Mouse (Mus musculus) hindbrain, embryonic 12.5 days (tissue): ENCODE measurements around the gene Amh. TPM values are rescaled to one million over a fixed set of nuclear protein-coding genes. Genes with fewer than 3 reads are reported as not detected.

Experiments
- ATAC-seq: fragments of 200-750 bp; cut with Nextera tagmentation; 2 replicates; pipeline ENCODE4 v1.8.0; 2017; ENCODE audit warnings: moderate TSS enrichment; ENCODE audit not compliant: low FRiP score
- H3K27ac ChIP-seq: fragments of 300-500 bp; sonication (generic); 2 replicates; pipeline ENCODE4 v1.5.1; 2016; ENCODE audit warnings: mild to moderate bottlenecking
- H3K27me3 ChIP-seq: fragments of 300-500 bp; sonication (generic); 2 replicates; pipeline ENCODE4 v1.6.1; 2016; ENCODE audit warnings: mild to moderate bottlenecking
- H3K36me3 ChIP-seq: fragments of 300-500 bp; sonication (generic); 2 replicates; pipeline ENCODE4 v1.6.1; 2016; ENCODE audit warnings: mild to moderate bottlenecking
- H3K4me1 ChIP-seq: fragments of 300-500 bp; sonication (generic); 2 replicates; pipeline ENCODE4 v1.6.1; 2016
- H3K4me2 ChIP-seq: fragments of 300-500 bp; sonication (generic); replicated peaks from 2 replicates; pipeline ENCODE4 v1.6.1; 2016; ENCODE audit warnings: mild to moderate bottlenecking
- H3K4me3 ChIP-seq: fragments of 300-500 bp; sonication (generic); 2 replicates; pipeline ENCODE4 v1.5.1; 2016; ENCODE audit warnings: mild to moderate bottlenecking
- H3K9ac ChIP-seq: fragments of 300-500 bp; sonication (generic); 2 replicates; pipeline ENCODE4 v1.6.1; 2016; ENCODE audit warnings: mild to moderate bottlenecking, moderate library complexity
- H3K9me3 ChIP-seq: fragments of 300-500 bp; sonication (generic); replicated peaks from 2 replicates; pipeline ENCODE4 v1.6.1; 2016; ENCODE audit warnings: mild to moderate bottlenecking
- WGBS: fragments of 180-500 bp; shearing (Covaris S2); methylation state at CpG from one replicate; pipeline ENCODE4 v1.1.7; 2016; 5-methylcytosine and 5-hydroxymethylcytosine counted together
- polyA plus RNA-seq: library from polyadenylated mRNA; unstranded; fragments of >200 nt; fragmentation: Nextera tagmentation; extraction: Ambion mirVana; gene quantifications from 2 replicates; pipeline ENCODE4 v1.2.1, GENCODE M21; 2016

Gene Amh
- not detected in 2 replicates for polyA plus RNA-seq

DNA sequence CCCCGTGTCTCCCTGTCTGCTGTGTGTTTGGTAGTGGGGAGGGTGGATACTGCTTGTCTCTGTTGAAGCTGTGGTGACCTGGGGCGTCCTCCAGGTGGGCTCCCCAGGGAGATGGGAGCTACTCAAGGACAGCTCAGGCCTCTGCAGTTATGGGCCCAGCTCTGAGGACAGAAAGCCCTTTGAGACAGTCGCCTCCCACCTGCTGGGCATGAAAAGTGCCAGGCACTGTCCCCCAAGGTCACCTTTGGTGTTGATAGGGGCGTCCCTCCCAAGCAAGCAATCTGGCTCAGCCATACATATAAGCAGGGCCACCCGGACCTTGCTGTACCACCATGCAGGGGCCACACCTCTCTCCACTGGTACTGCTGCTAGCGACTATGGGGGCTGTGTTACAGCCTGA is at the start of gene Amh:
TSS of gene Amh (plus strand) at position 328 of the 400 bp plus-strand sequence.
- Histone ChIP-seq H3K9me3 (no peaks in the 10 kb centered on the region), H3K4me3 (no peak within 1 kb of the TSS), H3K4me2 (no peak within 1 kb of the TSS), H3K27me3 (peaks cover 45% of the 10 kb centered on the region), H3K4me1 (peaks cover 42% of the 10 kb centered on the region), H3K36me3 (peaks cover 49% of the 10 kb centered on the region), H3K9ac (peak within 1 kb of the TSS; percentile 76), H3K27ac (no peak within 1 kb of the TSS)
- WGBS, result 70% methylated on average over 6 of the region's 6 CpGs
- no peak for ATAC-seq

DNA sequence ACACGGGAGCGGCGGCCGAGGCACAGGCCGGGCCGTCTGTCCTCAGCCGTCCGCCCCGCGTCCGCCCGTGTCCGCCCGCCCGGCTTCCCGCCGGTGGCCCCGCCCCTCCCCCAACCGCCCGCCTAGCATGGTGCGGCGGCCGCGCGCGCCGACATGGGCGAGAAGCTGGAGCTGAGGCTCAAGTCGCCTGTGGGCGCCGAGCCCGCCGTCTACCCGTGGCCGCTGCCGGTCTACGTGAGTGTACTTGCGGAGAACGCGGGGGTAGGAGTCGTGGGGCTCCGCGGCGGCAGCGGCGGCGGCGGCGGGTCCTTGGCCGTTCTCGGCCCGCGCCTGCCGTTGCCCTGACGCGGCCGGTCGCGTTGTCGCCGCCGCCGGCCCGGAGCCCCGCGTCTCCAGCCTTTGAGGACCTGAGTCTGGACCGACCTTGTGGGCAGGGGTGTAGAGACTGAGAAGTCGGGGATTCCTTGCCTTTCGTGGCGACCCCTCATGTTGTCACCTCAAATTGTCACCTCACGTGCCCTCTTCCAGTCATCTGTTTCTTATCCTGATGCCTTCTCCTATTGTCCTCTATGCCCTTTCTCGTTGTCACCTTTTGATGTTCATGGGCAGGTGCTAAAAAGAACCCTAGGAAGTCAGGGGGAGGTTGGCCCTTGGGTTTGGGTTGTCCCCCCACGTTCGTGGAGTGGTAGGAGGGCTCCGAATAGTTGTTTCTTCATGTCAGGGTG is 49.6 kb upstream of the Amh start:
- H3K9ac ChIP-seq, result peak overlapping the region; percentile 99
- no peaks in the 10 kb centered on the region for H3K9me3 ChIP-seq
- peak overlapping the region; percentile 99 for H3K4me2 ChIP-seq
- ATAC-seq, result no peak; the same call in 1 of the 2 replicates
- H3K27ac ChIP-seq, result peak overlapping the region; percentile 88
- WGBS, result 1% methylated on average over 60 of the region's 75 CpGs
- H3K27me3 ChIP-seq, result no peaks in the 10 kb centered on the region; the same call in 1 of the 2 replicates
- H3K4me3 ChIP-seq, result peak overlapping the region; percentile 97
- H3K4me1 ChIP-seq, result peaks cover 45% of the 10 kb centered on the region
- no peaks in the 10 kb centered on the region for H3K36me3 ChIP-seq

DNA sequence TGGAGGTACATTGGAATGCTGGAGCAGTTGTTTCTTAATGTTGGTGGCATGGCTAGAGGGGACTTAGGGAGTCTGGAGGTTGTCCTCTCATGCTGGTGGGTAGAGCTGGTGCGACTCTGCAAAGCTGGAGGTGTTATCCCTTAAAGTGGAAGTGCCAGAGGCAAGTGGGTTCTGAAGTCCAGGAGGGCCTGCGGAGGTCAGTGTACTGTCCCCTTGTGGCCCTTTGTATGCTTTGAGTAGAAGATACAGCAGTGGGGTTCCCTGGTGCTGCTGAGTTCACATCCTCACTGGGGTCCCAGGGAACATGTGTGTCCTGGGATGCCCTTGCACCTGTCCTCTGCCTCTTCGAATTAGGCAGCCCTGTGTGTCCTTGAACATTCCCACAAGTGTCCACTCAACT is 48.9 kb upstream of the Amh start:
- Histone ChIP-seq H3K27me3 (no peaks in the 10 kb centered on the region; the same call in 1 of the 2 replicates), H3K4me3 (peak overlapping the region; percentile 97), H3K4me1 (peaks cover 45% of the 10 kb centered on the region), H3K36me3 (no peaks in the 10 kb centered on the region), H3K9ac (peak overlapping the region; percentile 99), H3K27ac (no peak overlapping the region), H3K9me3 (no peaks in the 10 kb centered on the region), H3K4me2 (peak overlapping the region; percentile 99)
- no peak for ATAC-seq
- 31% methylated on average over 3 of the region's 3 CpGs for WGBS

DNA sequence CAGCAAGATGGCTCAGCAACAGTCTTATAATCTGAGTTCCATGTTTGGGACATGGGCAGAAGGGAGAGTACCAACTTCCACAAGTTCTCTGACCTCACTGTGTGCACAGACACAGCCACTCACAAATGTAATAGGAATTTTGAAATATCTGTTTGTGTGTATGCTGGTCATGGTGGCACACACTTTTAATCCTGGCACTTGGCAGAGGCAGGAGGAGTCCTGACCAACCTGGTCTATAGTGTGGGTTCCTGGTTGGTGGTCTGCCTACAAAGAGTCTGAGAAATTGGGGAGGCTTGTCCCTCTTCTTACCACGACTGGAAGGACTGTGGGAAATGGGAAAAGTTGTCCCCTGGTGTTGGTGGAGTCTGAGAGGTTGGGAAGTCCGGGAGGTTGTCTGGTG is 48.5 kb upstream of the Amh start:
- Histone ChIP-seq H3K27ac (no peak overlapping the region), H3K4me1 (peaks cover 47% of the 10 kb centered on the region), H3K4me3 (peak overlapping the region; percentile 97), H3K36me3 (no peaks in the 10 kb centered on the region), H3K4me2 (peak overlapping the region; percentile 99), H3K9ac (peak overlapping the region; percentile 99), H3K9me3 (no peaks in the 10 kb centered on the region), H3K27me3 (no peaks in the 10 kb centered on the region; the same call in 1 of the 2 replicates)
- WGBS, result 61% methylated on average over 2 of the region's 2 CpGs
- ATAC-seq, result no peak

DNA sequence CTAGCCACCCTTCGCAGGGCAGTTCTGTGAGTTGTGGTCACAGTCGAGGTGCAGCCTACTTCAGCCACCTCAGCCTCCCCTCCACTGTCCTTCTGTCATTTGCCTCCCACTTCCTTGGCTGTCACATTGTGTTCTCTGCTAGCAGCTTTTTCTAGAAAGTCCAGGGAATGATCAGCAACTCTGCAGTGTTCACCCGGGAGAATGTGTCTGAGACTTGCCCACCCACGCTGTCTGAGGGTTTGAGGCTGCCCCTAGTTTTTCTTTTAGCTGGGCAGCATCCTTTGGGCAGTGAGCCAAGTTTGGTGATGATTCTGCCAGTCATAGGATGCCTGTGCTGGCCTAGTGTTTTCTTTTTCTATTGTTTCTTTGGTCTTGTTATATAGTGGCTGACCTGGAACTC is 48.1 kb upstream of the Amh start:
- ATAC-seq, result no peak
- Histone ChIP-seq H3K4me1 (peaks cover 49% of the 10 kb centered on the region), H3K4me3 (no peak overlapping the region), H3K9ac (0 out of 2 replicates have a peak overlapping the region, but pooled peaks have one; percentile 32), H3K27me3 (no peaks in the 10 kb centered on the region), H3K4me2 (peak overlapping the region; percentile 99), H3K27ac (no peak overlapping the region), H3K36me3 (no peaks in the 10 kb centered on the region), H3K9me3 (no peaks in the 10 kb centered on the region)
- WGBS, result 83% methylated on average over 4 of the region's 4 CpGs

DNA sequence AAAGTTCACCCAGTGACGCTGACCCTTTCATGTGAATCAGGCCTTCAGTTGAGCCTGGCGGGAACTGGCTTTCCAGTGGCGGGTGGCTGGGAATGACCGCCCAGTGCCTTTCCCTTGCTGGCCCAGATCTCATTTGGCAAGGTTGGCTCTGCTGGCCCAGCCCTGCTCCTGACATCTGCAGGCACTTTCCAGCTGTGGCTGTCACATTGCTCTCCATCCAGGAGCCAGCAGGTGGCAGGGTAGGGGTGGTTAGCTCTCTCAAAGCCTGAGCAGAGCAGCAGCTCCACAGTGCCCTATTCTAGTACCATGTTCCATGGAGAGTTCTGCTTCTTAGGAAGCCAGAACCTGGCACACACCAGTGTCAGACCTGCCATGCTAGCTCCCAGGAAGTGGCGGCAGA is 47.3 kb upstream of the Amh start:
- ATAC-seq, result no peak
- Histone ChIP-seq H3K27ac (no peak overlapping the region), H3K4me1 (peaks cover 42% of the 10 kb centered on the region), H3K9me3 (no peaks in the 10 kb centered on the region), H3K9ac (no peak overlapping the region), H3K4me2 (peak overlapping the region; percentile 3; the same call in 1 of the 2 replicates), H3K27me3 (no peaks in the 10 kb centered on the region), H3K4me3 (no peak overlapping the region), H3K36me3 (no peaks in the 10 kb centered on the region)
- WGBS, result 44% methylated on average over 5 of the region's 5 CpGs

DNA sequence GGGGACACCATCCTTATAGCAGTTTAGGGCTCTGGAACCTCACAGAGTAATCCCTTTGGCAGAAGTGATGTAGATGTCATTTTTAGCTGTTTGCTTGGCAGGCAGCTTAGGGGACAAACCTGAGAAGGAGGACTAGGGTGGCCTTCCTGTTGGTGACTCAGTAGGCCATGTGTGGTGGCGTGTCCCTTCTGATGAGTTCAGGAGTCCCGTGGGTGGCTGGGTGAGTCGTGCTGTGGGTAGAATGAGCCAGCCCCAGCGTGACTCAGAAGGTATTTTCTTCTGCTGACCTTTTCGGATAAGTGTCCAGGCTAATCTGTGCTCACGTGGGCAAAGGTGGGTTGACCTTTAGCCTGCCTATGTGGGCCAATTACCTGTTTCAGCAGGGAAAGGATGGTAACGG is 46.4 kb upstream of the Amh start:
- ATAC-seq, result no peak
- H3K9me3 ChIP-seq, result no peaks in the 10 kb centered on the region
- H3K4me2 ChIP-seq, result no peak overlapping the region
- no peak overlapping the region for H3K9ac ChIP-seq
- no peaks in the 10 kb centered on the region for H3K27me3 ChIP-seq
- 85% methylated on average over 7 of the region's 7 CpGs for WGBS
- no peaks in the 10 kb centered on the region for H3K36me3 ChIP-seq
- no peak overlapping the region for H3K27ac ChIP-seq
- H3K4me1 ChIP-seq, result peaks cover 42% of the 10 kb centered on the region
- H3K4me3 ChIP-seq, result no peak overlapping the region

DNA sequence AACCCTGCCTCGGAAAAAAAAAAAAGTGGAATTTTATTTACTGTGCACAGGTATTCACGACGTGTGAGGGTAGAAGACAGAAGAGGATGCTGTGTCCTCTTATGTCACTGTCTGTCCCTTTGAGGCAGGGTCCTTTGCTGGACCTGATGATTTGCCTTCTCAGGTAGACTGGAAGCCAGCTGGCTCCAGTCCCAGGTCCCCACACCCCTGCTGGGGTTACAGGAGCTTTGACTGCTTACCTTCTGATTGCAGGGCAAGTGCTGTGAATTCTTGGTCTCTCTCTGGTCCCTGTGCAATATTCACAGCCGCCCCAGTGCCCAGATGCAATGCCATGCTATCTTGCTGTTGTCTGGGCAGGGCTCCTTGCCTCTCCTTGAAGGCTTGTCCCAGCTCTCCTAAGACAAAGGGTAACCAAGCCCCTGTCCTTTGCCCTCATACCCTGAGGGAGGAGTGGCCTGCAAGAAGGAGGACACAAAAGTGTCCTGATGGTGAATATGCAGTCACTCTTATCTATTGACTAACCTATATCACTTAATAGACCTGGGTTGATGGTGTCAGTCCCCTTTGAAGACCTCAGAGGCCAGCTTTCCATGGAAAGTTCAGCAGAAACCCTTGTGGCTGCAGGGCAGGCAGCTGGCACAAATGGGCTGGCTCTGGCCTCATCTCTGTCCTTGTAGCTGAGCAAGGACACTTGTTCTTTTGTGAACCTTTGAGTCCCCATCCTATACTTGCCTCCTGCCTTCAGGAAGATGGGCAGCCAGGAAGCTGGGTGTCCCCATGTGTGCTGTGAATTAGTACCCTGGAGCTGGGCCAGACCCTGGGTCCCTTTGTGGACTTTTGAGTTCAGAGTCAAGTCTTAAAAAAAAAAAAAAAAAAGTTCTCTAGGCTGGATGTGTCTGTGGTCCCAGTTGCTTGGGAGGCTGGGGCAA is 44.2 kb upstream of the Amh start:
- H3K4me1 ChIP-seq, result peaks cover 40% of the 10 kb centered on the region

DNA sequence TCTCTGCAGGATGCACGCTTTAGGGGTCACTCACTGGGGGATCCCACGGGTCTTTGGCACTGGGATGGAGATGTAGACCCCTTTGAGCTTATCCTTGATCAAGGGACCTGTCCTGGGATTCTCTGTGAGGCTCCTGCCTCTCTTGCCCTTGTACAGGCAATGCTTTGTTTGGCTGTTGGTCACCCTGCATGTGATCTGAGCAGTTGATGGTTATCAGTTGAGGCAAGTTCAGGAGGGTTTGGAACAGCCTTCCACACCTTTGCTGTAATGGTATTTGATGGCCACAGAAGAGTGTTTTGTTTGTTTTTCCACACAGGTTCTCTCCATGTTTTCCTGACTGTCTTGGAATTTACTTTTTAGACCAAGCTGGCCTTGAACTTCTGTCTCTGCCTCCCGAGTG is 43.2 kb upstream of the Amh start:
- Histone ChIP-seq H3K9me3 (no peaks in the 10 kb centered on the region), H3K4me3 (no peak overlapping the region), H3K4me1 (peaks cover 30% of the 10 kb centered on the region), H3K36me3 (peaks cover 25% of the 10 kb centered on the region), H3K27me3 (no peaks in the 10 kb centered on the region), H3K4me2 (no peak overlapping the region), H3K9ac (no peak overlapping the region), H3K27ac (no peak overlapping the region)
- WGBS, result 58% methylated on average over 3 of the region's 3 CpGs
- no peak for ATAC-seq

More for the DNA sequence above, 44.2 kb upstream of the Amh start:
- ATAC-seq, result no peak
- Histone ChIP-seq H3K9ac (no peak overlapping the region), H3K4me2 (no peak overlapping the region), H3K9me3 (no peaks in the 10 kb centered on the region), H3K36me3 (peaks cover 15% of the 10 kb centered on the region), H3K27ac (no peak overlapping the region), H3K27me3 (no peaks in the 10 kb centered on the region), H3K4me3 (no peak overlapping the region)
- WGBS, result 86% methylated on average over 4 of the region's 4 CpGs

DNA sequence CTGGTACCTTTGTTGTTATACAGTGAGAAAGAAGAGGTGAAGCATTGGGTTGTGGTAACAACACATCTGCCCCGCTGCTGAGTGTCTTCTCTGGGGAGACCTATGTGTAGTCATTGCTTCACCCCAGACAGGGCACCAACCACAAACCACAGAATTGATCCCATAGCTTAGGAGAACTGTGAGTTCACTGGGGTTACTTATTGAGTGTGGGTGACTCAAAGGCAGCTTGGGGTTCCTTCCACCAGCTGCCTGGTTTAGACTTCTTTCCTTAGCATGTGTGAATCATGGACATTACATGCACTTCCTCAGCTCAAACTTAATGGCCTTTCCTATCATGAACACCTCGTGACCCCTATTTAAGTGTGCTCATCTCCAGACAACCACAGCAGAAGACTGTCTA is 41.5 kb upstream of the Amh start:
- H3K4me3 ChIP-seq, result no peak overlapping the region
- peaks cover 13% of the 10 kb centered on the region for H3K4me1 ChIP-seq
- H3K9me3 ChIP-seq, result no peaks in the 10 kb centered on the region
- no peak for ATAC-seq
- no peaks in the 10 kb centered on the region for H3K27me3 ChIP-seq
- H3K9ac ChIP-seq, result no peak overlapping the region
- H3K36me3 ChIP-seq, result peaks cover 40% of the 10 kb centered on the region
- WGBS, result 97% methylated on average over 2 of the region's 2 CpGs
- no peak overlapping the region for H3K27ac ChIP-seq
- no peak overlapping the region for H3K4me2 ChIP-seq

DNA sequence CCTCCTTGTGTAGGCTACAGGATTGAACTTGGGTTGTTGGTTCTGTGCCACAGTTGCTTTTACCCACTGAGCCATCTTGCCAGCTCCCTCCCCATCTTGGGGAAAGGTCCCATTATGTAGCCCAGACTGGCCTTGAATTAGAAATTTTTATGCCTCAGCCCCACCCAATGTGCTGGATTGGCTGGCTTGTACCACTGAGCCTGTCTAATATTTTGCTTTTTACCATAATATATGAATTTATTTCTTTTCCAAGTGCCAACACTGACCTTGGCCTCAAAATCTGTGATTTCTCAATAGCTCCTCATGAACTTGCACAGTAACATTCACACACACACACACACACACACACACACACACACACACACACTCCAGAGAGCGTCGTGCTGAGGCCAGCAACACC is 39.3 kb upstream of the Amh start:
- no peaks in the 10 kb centered on the region for H3K27me3 ChIP-seq
- no peak overlapping the region for H3K4me2 ChIP-seq
- peaks cover 5% of the 10 kb centered on the region; the same call in 1 of the 2 replicates for H3K4me1 ChIP-seq
- no peak overlapping the region for H3K9ac ChIP-seq
- H3K36me3 ChIP-seq, result peaks cover 62% of the 10 kb centered on the region
- WGBS, result 87% methylated on average over 2 of the region's 2 CpGs
- H3K4me3 ChIP-seq, result no peak overlapping the region
- ATAC-seq, result no peak
- H3K9me3 ChIP-seq, result no peaks in the 10 kb centered on the region
- no peak overlapping the region for H3K27ac ChIP-seq

DNA sequence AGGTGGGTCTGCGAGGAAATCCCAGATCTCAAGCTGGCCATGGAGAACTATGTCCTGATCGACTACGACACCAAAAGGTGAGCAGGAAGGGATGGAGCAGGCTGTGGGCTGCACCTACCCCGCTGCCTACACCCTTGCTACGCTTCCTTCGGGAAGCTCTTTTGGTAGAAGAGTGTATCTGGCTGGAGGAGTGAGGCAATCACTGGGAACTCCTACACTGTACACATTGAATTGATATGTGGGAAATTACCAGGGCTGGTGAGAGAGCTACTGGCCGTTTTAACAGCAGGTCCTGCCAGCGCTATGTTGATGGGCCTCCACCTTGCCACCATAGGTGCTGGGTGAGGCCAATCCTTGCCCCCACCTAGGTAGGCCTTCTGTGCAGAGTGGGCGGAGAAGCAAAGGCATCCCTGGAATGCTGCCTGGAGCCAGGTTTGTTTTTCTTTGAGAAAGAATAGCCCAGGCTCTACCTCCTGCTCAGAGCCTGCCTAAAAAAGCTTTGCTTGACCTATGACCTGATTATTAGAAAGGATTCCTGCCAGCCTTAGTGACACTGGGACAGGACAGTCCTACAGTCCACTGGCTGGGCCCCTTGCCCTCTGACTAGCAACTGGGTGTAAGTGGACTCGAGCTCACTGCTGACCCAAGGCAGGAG is 38.8 kb upstream of the Amh start:
- Histone ChIP-seq H3K27me3 (no peaks in the 10 kb centered on the region), H3K36me3 (peaks cover 68% of the 10 kb centered on the region), H3K4me2 (no peak overlapping the region), H3K9me3 (no peaks in the 10 kb centered on the region), H3K4me3 (no peak overlapping the region), H3K9ac (no peak overlapping the region), H3K4me1 (peaks cover 5% of the 10 kb centered on the region; the same call in 1 of the 2 replicates), H3K27ac (no peak overlapping the region)
- WGBS, result 84% methylated on average over 10 of the region's 10 CpGs
- ATAC-seq, result no peak
